Comparison of ENCODE assay signal across 7 mouse cellular contexts in the genomic region with DNA sequence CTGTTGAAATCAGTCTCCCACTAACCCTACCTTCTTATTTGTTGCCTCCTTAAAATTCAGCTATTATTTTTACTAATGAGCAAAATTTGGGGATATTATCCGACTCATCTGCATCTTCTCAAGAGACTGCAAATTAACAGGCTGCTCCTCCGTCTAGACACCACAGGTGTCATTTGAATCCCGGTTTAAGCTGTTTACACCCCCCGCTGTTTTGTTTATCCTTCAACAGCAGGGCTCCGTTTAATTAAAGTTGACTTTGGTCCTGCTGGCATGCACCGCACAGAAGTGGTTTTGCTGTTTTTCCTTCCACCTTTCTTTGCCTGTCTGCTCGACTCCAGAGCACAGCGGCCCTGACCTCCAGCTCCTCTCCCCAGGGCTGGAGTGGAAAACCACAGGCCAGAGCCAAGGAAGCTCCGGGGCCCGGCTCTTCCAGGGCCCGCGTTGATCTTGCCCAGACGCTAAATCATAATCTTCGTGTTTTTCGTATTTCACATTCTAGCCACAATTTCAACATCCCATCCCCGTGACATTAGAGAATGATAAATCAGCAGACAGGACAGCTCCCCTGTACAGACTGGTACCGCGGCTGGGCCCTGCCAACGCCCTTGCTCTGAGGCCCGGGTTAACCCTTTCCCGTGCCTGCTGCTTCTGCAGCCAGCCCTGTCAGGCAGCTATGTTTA.
DNase-seq lines count a peak whose midpoint lies in the region; ATAC-seq and TF ChIP-seq lines count a peak whose summit lies in the region.

No protein-coding gene starts in this region.

- 4% methylated on average over 21 of the region's 21 CpGs for WGBS in embryonic facial prominence, embryonic 12.5 days
- WGBS in heart, postnatal 0 days = 11% methylated on average over 21 of the region's 21 CpGs
- 4% methylated on average over 21 of the region's 21 CpGs for WGBS in limb, embryonic 14.5 days
- 2% methylated on average over 21 of the region's 21 CpGs for WGBS in neural tube, embryonic 15.5 days

- ATAC-seq in embryonic facial prominence, embryonic 12.5 days (ENCODE audit: insufficient number of reproducible peaks, insufficient read depth, low FRiP score, low TSS enrichment) = no peak
- no peak for ATAC-seq in heart, postnatal 0 days (ENCODE audit: insufficient read depth, low read depth)
- ATAC-seq in limb, embryonic 14.5 days (ENCODE audit: low FRiP score, low read depth) = no peak
- no peak for ATAC-seq in neural tube, embryonic 15.5 days (ENCODE audit: low FRiP score)

- no peak for TF ChIP-seq EP300 in heart, postnatal 0 days (IDR thresholded peaks at IDR 0.05; ENCODE audit: low read depth)

- no peaks in the 10 kb centered on the region for H3K27me3 ChIP-seq in embryonic facial prominence, embryonic 12.5 days
- H3K27me3 ChIP-seq in heart, postnatal 0 days (ENCODE audit: control insufficient read depth, insufficient read depth, low read length) = no peaks in the 10 kb centered on the region; the same call in 1 of the 2 replicates
- H3K27me3 ChIP-seq in limb, embryonic 14.5 days (ENCODE audit: control insufficient read depth, insufficient read depth, low read length) = no peaks in the 10 kb centered on the region
- H3K27me3 ChIP-seq in neural tube, embryonic 15.5 days (replicated peaks) = no peaks in the 10 kb centered on the region

- no peaks in the 10 kb centered on the region for H3K9me3 ChIP-seq in embryonic facial prominence, embryonic 12.5 days
- no peaks in the 10 kb centered on the region for H3K9me3 ChIP-seq in heart, postnatal 0 days (replicated peaks; ENCODE audit: control insufficient read depth, low read length)
- H3K9me3 ChIP-seq in limb, embryonic 14.5 days (ENCODE audit: control insufficient read depth, low read length) = no peaks in the 10 kb centered on the region
- H3K9me3 ChIP-seq in neural tube, embryonic 15.5 days (replicated peaks) = no peaks in the 10 kb centered on the region

- H3K4me3 ChIP-seq in embryonic facial prominence, embryonic 12.5 days = no peak overlapping the region
- H3K4me3 ChIP-seq in heart, postnatal 0 days (ENCODE audit: low read depth, low read length) = no peak overlapping the region
- H3K4me3 ChIP-seq in limb, embryonic 14.5 days (replicated peaks; ENCODE audit: low read length) = peak overlapping the region; percentile 21
- H3K4me3 ChIP-seq in neural tube, embryonic 15.5 days (replicated peaks) = peak overlapping the region; percentile 10; the same call in 1 of the 2 replicates

- H3K9ac ChIP-seq in embryonic facial prominence, embryonic 12.5 days = 0 out of 2 replicates have a peak overlapping the region, but pooled peaks have one; percentile 1
- H3K9ac ChIP-seq in heart, postnatal 0 days (replicated peaks; ENCODE audit: low read depth, low read length) = no peak overlapping the region
- peak overlapping the region; percentile 5; the same call in 1 of the 2 replicates for H3K9ac ChIP-seq in limb, embryonic 14.5 days (ENCODE audit: low read depth, low read length, severe bottlenecking)
- H3K9ac ChIP-seq in neural tube, embryonic 15.5 days (replicated peaks) = no peak overlapping the region; the same call in 1 of the 2 replicates

- no peak for TF ChIP-seq POLR2A in limb, embryonic 14.5 days (IDR thresholded peaks at IDR 0.05; ENCODE audit: borderline replicate concordance, extremely low read depth, insufficient read depth, insufficient read length)

- peak overlapping the region; percentile 48 for H3K4me2 ChIP-seq in embryonic facial prominence, embryonic 12.5 days (replicated peaks)
- peak overlapping the region; percentile 18 for H3K4me2 ChIP-seq in heart, postnatal 0 days (ENCODE audit: low read depth, low read length)
- H3K4me2 ChIP-seq in limb, embryonic 14.5 days (replicated peaks; ENCODE audit: low read depth, low read length, severe bottlenecking) = peak overlapping the region; percentile 32
- H3K4me2 ChIP-seq in neural tube, embryonic 15.5 days = peak overlapping the region; percentile 46

- TF ChIP-seq CTCF in heart, postnatal 0 days (IDR thresholded peaks at IDR 0.05; ENCODE audit: low read depth) = no peak

- H3K4me1 ChIP-seq in embryonic facial prominence, embryonic 12.5 days = no peaks in the 10 kb centered on the region; the same call in 1 of the 2 replicates
- no peaks in the 10 kb centered on the region for H3K4me1 ChIP-seq in heart, postnatal 0 days (ENCODE audit: control insufficient read depth, insufficient read depth)
- peaks cover 6% of the 10 kb centered on the region; the same call in 1 of the 2 replicates for H3K4me1 ChIP-seq in limb, embryonic 14.5 days (ENCODE audit: control insufficient read depth, insufficient read depth, low read length)
- H3K4me1 ChIP-seq in neural tube, embryonic 15.5 days = peaks cover 8% of the 10 kb centered on the region

- H3K36me3 ChIP-seq in embryonic facial prominence, embryonic 12.5 days = no peaks in the 10 kb centered on the region
- H3K36me3 ChIP-seq in heart, postnatal 0 days (replicated peaks; ENCODE audit: control insufficient read depth, insufficient read depth, low read length) = no peaks in the 10 kb centered on the region
- H3K36me3 ChIP-seq in limb, embryonic 14.5 days (ENCODE audit: control insufficient read depth, insufficient read depth, low read length) = no peaks in the 10 kb centered on the region
- H3K36me3 ChIP-seq in neural tube, embryonic 15.5 days = no peaks in the 10 kb centered on the region

- peak; percentile 74 for DNase-seq in adrenal gland, adult 8-10 months
- DNase-seq in heart, postnatal 0 days (ENCODE audit: low spot score) = no peak
- peak; percentile 20 for DNase-seq in limb, embryonic 14.5 days (ENCODE audit: low spot score)
- no peak for DNase-seq in natural killer cell, adult 2 months (ENCODE audit: low spot score in 2 of 2)
- DNase-seq in spleen, postnatal 10 days (ENCODE audit: low spot score in 2 of 2) = no peak

- no peak overlapping the region for H3K27ac ChIP-seq in embryonic facial prominence, embryonic 12.5 days
- H3K27ac ChIP-seq in heart, postnatal 0 days (ENCODE audit: low read depth) = no peak overlapping the region
- no peak overlapping the region for H3K27ac ChIP-seq in limb, embryonic 14.5 days (replicated peaks; ENCODE audit: low read depth, low read length)
- no peak overlapping the region for H3K27ac ChIP-seq in neural tube, embryonic 15.5 days (replicated peaks)

Comparison
In these comparisons a context has a peak if more than half of its experiments do, and no peak if none do; other contexts are left out.
1. DNase-seq: peak in adrenal gland, adult 8-10 months (single experiment) and limb, embryonic 14.5 days (single experiment); none in heart, postnatal 0 days (single experiment), natural killer cell, adult 2 months (0 of 2) and spleen, postnatal 10 days (0 of 2).
2. H3K4me3 ChIP-seq: peak in limb, embryonic 14.5 days (single experiment) and neural tube, embryonic 15.5 days (single experiment); none in embryonic facial prominence, embryonic 12.5 days (single experiment) and heart, postnatal 0 days (single experiment).
3. H3K9ac ChIP-seq: peak in embryonic facial prominence, embryonic 12.5 days (single experiment) and limb, embryonic 14.5 days (single experiment); none in heart, postnatal 0 days (single experiment) and neural tube, embryonic 15.5 days (single experiment).
4. Peak in every context shown above with its lines, with median percentiles within 50 percentile points of each other: H3K4me2 ChIP-seq.